Mouse (Mus musculus) layer of hippocampus, postnatal 14 days (tissue): Measurements from ENCODE around the gene Rad23a. TPM values are rescaled to one million over a fixed set of nuclear protein-coding genes. Genes with fewer than 3 reads are reported as not detected.

ENCODE experiments used
- DNase-seq, 2 experiments: peaks; one replicate each; pipeline ENCODE4 v3.0.0; 2021 to 2022; ENCODE audit warnings: low spot score in 2 of 2, mixed read lengths in 1 of 2
- microRNA-seq, 2 experiments: library from miRNA; unstranded; fragments of <30 nt; microRNA quantifications; one replicate each; pipeline ENCODE4 v1.2.0; 2021
- total RNA-seq, 2 experiments: library from RNA; stranded (reverse); gene quantifications; 2 replicates each; pipeline ENCODE4 v1.2.3; 2021

Gene Rad23a
- total RNA-seq, 2 experiments from 2014 or later, result 59.4 to 64.8 TPM

GRCm38 (mm10) chr8:84790537-84790936, 49.9 kb downstream of the Rad23a start:
- DNase-seq, result peak in 1 of 2 experiments; percentile 16

- DNase-seq, result peak in 1 of 2 experiments; percentile 81
Observed at GRCm38 (mm10) chr8:84789855-84790486, 50.5 kb downstream of the Rad23a start.

- DNase-seq, result no peak
Observed at GRCm38 (mm10) chr8:84789345-84789744, 51.1 kb downstream of the Rad23a start.

- peak in 1 of 2 experiments; percentile 66 for DNase-seq
Observed at GRCm38 (mm10) chr8:84788896-84789295, 51.6 kb downstream of the Rad23a start.

GRCm38 (mm10) chr8:84787523-84788302, 52.8 kb downstream of the Rad23a start:
- peak; percentile 61 to 77 for DNase-seq

- peak in 1 of 2 experiments; percentile 28 for DNase-seq
Observed at GRCm38 (mm10) chr8:84786801-84787467, 53.5 kb downstream of the Rad23a start.

GRCm38 (mm10) chr8:84785756-84786677, 54.4 kb downstream of the Rad23a start:
- peak; percentile 75 for DNase-seq

- peak in 1 of 2 experiments; percentile 41 for DNase-seq
Observed at GRCm38 (mm10) chr8:84785506-84785755, 55.0 kb downstream of the Rad23a start.

GRCm38 (mm10) chr8:84784681-84785505, 55.6 kb downstream of the Rad23a start:
- DNase-seq, result peak in 1 of 2 experiments; percentile 54

Small RNAs within 50 kb of the gene (microRNA-seq; reads per million reads assigned to microRNA genes)
- gene Mir7069, result 6.5 to 16.1 reads per million in 2 experiments

Other genes with a start within 250 kb of the Rad23a start
- gene Ier2, start 177.8 kb downstream of the Rad23a start, total RNA-seq, result 10 to 100 TPM in 1 of 2 experiments, 1 to 10 TPM in 1; 9.5 to 12.5 TPM
- gene Trmt1, start 154.4 kb downstream of the Rad23a start, total RNA-seq, result 10 to 100 TPM; 82.9 to 97.3 TPM
- 10 to 100 TPM; 84.0 to 85.6 TPM for gene Nacc1, start 152.8 kb downstream of the Rad23a start, total RNA-seq
- 1 to 10 TPM; 3.4 to 4.2 TPM for gene Lyl1, start 139.2 kb downstream of the Rad23a start, total RNA-seq
- not detected for gene G430095P16Rik, start 117.7 kb downstream of the Rad23a start, total RNA-seq
- gene Nfix, start 40.3 kb downstream of the Rad23a start, total RNA-seq, result 100 to 1,000 TPM; 519 to 562 TPM
- 1 to 10 TPM; 7.4 to 8.6 TPM for gene Dand5, start 17.8 kb downstream of the Rad23a start, total RNA-seq
- 10 to 100 TPM; 19.4 to 20.4 TPM for gene Gadd45gip1, start 9.1 kb downstream of the Rad23a start, total RNA-seq
- 100 to 1,000 TPM; 453 to 590 TPM for gene Calr, start 6.3 kb upstream of the Rad23a start, total RNA-seq
- gene Farsa, start 16.3 kb upstream of the Rad23a start, total RNA-seq, result 10 to 100 TPM; 55.3 to 58.4 TPM
- 10 to 100 TPM; 21.4 to 24.5 TPM for gene Syce2, start 31.4 kb upstream of the Rad23a start, total RNA-seq
- gene Gcdh, start 53.3 kb upstream of the Rad23a start, total RNA-seq, result 10 to 100 TPM; 35.0 to 35.6 TPM
- gene Klf1, start 61.3 kb upstream of the Rad23a start, total RNA-seq, result not detected
- 1 to 10 TPM; 4.0 TPM for gene Dnase2a, start 67.9 kb upstream of the Rad23a start, total RNA-seq
- gene Mast1, start 96.7 kb upstream of the Rad23a start, total RNA-seq, result 100 to 1,000 TPM; 127 to 140 TPM
- gene Rtbdn, start 106.3 kb upstream of the Rad23a start, total RNA-seq, result 1 to 10 TPM; 1.5 to 1.8 TPM
- not detected for gene Gm49661, start 128.8 kb upstream of the Rad23a start, total RNA-seq
- 100 to 1,000 TPM; 417 to 431 TPM for gene Prdx2, start 128.9 kb upstream of the Rad23a start, total RNA-seq
- gene Rnaseh2a, start 129.1 kb upstream of the Rad23a start, total RNA-seq, result 10 to 100 TPM; 34.3 to 34.4 TPM
- gene Junb, start 138.1 kb upstream of the Rad23a start, total RNA-seq, result 10 to 100 TPM; 45.5 to 54.7 TPM
- gene Hook2, start 149.9 kb upstream of the Rad23a start, total RNA-seq, result 1 to 10 TPM; 7.6 to 9.0 TPM
- not detected for gene Best2, start 173.9 kb upstream of the Rad23a start, total RNA-seq
- 100 to 1,000 TPM; 108 to 115 TPM for gene Asna1, start 184.6 kb upstream of the Rad23a start, total RNA-seq
- gene Trir, start 186.2 kb upstream of the Rad23a start, total RNA-seq, result 100 to 1,000 TPM; 136 to 150 TPM
- gene Tnpo2, start 196.2 kb upstream of the Rad23a start, total RNA-seq, result 100 to 1,000 TPM; 150 to 152 TPM
- 10 to 100 TPM; 36.2 to 41.4 TPM for gene Fbxw9, start 219.4 kb upstream of the Rad23a start, total RNA-seq
- gene Gm5741, start 227.3 kb upstream of the Rad23a start, total RNA-seq, result not detected
- gene Dhps, start 231.1 kb upstream of the Rad23a start, total RNA-seq, result 10 to 100 TPM; 63.8 to 67.4 TPM
- gene Wdr83os, start 240.1 kb upstream of the Rad23a start, total RNA-seq, result 10 to 100 TPM; 57.5 to 61.5 TPM
- gene Wdr83, start 240.6 kb upstream of the Rad23a start, total RNA-seq, result 10 to 100 TPM; 26.3 to 34.6 TPM
- 10 to 100 TPM; 39.6 to 42.7 TPM for gene Man2b1, start 242.6 kb upstream of the Rad23a start, total RNA-seq